Mouse (Mus musculus) ES-CJ7 (cell line): ENCODE results near the gene Slc25a53.
"Not testable (repeated sequence)": the region's sequence is repeated elsewhere in the genome, so short reads cannot be mapped to it uniquely, and the experiment has no call there.

Experiments
- DNase-seq: peaks from one replicate; pipeline ENCODE4 v3.0.0; 2011; ENCODE audit warnings: low read depth, low spot score

The Slc25a53 gene

DNA sequence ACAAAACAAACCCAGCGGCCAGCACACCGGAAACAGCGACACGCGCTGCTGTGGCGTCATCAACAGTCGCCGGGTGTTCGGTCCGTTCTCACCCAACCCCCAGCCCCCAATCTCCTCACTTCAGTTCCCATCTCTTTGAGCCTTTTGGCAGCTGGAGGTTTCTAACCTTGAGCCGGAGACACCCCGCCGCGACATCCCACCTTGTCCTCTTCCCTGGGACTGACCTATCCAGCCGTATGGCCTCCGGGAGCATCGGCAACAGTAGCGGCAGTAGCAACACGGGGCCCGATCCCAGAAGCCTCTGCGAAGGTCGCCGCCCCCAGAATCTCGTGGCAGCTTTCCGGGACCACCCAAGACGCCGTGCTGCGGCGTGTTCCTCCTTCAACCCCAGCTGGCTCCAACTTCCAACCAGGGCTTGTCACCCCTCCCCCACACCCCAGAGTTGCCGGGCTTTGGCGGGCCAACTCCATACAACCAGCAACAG is at the start of gene Slc25a53:
Gene Slc25a53, minus strand, starts transcription at position 303 of the 484 bp plus-strand sequence.
- peak; percentile 93 for DNase-seq

DNA sequence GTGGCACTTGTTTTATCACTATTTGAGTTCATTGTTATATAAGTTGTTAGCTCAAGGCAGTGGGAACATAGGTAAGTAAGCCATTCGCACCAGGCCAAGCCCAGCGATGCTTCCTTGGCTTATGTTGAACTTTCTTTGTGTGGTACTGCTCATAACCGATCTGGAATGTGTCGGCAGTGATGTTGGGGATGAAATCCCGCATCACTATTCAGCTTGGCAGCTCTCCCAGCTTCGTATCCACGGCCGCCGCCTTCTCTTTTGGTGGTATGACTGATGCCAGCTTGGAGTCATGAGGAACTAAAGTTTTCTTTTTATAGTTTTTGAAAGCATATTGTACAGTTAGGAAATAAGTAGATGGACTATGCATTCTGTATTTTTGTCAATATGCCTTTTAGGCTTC is 25.1 kb upstream of the Slc25a53 start:
- DNase-seq, result no peak

DNA sequence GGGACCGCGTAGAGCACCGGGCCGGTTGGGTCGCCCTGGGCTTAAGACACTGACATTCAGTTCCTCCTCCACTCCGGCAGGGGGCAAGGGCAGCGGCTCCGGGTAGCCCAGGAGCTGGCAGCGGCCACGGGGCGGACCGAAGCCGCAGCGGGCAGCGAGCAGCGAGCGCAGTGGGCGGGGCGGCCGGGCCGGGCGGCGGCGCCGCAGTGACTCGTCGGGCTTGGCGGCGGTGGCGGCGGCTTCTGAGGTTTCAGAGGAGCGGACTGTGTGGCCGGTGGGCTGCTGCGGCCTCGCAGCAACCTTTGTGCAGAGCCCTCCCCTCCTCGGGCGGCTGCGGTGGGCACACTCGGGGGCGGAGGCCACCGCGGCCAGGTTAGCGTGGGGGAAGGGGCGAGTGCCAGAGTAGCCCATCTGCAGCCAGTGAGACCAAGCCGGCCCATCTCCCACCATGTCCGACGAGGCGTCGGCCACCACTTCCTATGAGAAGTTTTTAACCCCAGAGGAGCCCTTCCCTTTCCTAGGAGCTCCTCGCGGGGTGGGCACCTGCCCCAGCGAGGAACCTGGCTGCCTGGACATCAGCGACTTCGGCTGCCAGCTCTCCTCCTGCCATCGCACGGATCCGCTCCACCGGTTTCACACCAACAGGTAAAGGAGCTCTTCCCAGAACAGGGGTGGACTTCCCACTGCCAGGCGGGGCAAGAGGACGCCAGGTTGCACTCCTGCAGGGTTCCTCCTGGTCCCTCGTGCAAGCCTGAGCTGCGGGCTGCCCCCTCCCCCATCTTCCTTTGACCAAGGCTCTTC is 11.5 kb upstream of the Slc25a53 start, which contains the start of gene Fam199x:
Gene Fam199x, plus strand, starts transcription at position 170 of the 801 bp plus-strand sequence.
- peak; percentile 65 for DNase-seq

- DNase-seq, result no peak
Measured at GRCm38 (mm10) chrX:137049060-137049424, 10.9 kb upstream of the Slc25a53 start.

- DNase-seq, result no peak
Measured at GRCm38 (mm10) chrX:137038502-137038901, 400 bp upstream of the Slc25a53 start.

- peak; percentile 71 for DNase-seq
Measured at GRCm38 (mm10) chrX:137037470-137037999, 567 bp downstream of the Slc25a53 start.

DNA sequence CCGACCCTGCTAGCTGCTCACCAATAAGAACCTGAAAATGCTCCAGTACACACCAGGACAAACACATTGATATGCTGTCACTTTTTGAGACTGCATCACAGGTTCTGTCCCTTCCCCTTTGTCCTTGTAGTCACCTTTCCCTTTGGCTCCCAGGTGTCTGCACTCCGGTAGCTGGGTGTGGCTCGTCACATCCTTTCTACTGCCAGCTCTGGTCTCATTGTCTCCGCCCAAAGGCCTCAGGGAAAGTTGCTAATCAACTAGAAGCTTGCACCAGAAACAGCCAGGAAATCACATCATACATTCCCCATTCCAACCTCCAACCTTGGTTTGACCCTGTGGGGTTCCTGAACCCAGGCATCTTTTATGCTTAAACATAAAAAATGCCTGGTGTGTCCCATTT is 3.8 kb downstream of the Slc25a53 start:
- DNase-seq, result peak; percentile 83

- DNase-seq, result no peak
Measured at GRCm38 (mm10) chrX:137031726-137032125, 6.4 kb downstream of the Slc25a53 start.

DNA sequence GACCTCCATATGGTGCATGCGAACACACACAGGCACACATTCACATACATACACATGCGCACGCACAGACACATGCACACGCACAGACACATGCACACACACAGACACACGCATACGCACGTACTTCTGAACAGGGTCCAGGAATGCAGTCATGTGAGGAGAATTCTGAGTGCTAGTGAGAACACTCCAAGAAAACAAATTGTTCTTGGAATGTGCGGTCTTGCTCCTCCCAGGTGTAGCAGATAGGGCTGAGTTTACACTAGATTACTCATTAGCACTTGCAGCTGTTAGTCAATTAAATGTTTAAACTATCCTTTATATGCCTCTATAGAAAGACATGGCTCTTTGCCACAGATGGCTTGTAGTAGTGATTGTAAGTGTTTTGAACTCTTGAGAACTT is 7.2 kb downstream of the Slc25a53 start:
- no peak for DNase-seq

GRCm38 (mm10) chrX:137019310-137019709 is 18.8 kb downstream of the Slc25a53 start:
- DNase-seq, result peak; percentile 68

DNA sequence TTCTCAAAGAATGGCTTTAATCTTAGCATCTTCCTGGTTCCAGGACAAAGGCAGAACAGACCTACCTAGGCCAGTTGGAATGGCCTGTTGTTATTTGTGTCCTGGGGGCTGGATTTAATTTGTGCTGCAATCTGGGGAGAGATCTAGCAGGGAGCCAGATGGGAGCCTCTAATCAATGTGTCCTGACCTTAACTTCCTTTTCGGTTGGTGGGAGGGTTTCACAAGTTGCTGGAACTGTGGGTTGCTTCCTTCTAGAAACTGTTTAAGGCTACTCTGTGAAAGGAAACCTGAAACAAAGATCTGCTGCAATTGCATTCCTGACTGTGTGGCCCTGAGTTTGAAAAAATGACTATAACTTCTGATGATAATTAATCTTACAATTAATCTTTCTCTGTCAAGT is 20.4 kb downstream of the Slc25a53 start:
- no peak for DNase-seq

DNA sequence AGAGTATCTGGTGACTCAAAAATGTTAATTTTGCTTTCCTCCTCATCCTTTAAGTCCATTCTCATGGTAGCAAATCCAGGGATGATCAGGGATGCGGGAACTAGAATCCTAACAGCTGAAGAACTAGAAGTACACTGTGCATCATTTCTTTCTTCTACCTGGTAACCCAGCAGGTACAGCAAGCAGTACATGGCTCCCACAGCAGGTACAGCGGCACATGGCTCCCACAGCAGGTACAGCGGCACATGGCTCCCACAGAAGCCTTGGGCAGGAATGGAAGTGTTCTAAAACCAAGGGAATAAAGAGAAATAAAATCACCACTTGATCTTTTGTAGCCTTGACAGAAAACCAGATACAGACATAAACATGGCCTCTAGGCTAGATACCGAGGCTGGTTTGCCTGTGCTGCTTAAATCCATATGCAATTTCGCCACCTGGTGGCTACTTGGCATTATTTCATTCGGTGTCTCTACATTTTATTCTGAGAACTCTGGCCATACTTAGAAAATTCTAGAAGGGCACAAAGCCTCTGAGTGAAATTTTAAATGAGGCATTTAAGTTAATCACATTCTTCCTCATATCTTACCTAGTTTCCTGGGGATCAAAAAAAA is 22.9 kb downstream of the Slc25a53 start:
- DNase-seq, result peak; percentile 58

GRCm38 (mm10) chrX:136996256-136996655 is 41.8 kb downstream of the Slc25a53 start:
- no peak for DNase-seq

DNA sequence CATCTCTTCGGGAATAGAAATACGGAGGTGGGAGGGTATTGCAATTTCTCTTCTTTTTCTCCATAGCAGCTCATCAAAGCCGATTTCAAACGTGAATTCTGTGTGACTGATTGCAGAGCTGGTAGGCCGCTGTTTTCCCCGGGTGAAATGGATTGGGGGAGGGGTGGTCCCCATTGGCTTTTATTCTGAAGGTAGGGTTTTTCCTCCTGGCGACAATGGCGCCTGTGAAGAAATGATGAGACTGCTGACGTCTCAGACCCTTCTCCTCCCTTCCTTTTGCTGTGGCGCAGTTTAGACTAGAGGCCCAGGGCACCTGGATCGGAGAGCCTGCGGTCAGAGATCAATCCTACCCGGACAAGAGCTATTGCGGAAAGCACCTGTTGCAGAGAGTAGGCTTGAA is 44.5 kb downstream of the Slc25a53 start:
- peak; percentile 4 for DNase-seq

DNA sequence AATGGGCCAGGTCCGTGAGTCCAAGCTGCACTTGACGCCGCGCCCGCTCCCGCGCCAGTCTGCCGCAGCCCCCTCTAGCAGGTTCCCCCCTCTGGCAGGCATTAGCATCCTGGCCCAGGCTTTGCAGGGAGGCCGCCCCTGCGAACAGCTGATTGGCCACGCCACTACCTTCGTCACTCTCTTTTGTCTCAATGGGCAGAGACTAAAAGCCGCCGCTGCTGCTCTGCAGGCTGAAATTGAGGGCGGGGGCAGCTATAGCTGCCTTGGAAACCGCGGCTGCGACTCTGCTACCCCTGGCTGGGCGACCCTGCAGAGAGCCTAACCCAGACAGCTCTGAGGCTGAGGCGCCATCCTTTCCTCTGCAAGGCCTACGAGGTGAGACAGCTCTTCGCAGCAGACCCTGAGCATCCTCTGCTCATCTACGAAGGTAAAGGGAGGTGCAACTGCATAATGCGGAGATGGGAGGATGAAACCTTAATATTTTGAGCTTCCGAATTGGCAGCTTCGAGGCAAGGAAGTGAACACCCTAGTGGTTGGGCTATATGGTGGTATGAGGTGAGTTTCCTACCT is 45.0 kb downstream of the Slc25a53 start, which contains the start of gene Zcchc18:
Gene Zcchc18, plus strand, starts transcription at position 178 of the 570 bp plus-strand sequence.
- peak; percentile 82 for DNase-seq

- DNase-seq, result no peak
Measured at GRCm38 (mm10) chrX:136992191-136992965, 45.7 kb downstream of the Slc25a53 start.

DNA sequence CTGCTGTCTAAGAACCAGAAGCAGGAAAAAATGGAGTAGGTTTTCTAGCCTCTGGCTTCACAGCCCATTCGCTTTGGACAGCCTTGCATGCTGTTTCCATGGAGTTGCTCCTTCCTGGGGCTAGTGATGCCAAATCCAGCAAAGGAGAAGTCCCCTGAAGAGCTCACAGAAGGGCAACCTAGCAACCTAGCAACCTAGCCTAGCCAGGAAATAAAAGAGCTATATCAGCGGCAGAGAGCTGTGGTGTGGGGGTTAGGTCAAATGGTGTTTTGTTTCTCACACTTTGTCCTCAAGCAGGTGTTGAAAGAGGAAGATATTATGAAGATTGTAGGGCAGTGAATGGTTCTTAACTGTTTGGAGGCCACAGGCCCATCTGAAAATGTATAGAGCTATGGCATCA is 46.8 kb downstream of the Slc25a53 start:
- DNase-seq, result no peak

DNA sequence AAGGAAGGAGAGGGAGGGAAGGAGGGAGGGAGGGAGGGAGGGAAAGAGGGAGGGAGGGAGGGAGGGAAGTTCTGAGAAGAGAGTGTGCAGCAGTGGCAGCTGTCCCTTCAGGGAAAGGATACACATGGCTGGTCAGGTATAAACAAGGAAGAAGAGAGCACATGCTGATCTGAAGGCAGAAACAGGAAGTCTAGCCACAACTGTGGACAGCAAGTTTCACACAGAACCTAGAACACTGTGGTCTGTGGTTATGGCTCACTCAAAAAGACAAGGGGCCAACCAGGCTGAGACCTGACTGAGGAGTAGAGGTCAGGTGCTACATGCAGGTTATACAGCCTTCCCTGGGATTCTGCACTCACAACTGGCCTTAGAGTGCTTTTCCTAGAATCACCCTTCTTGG is 52.1 kb downstream of the Slc25a53 start:
- DNase-seq, result no peak

GRCm38 (mm10) chrX:136978616-136979015 is 59.5 kb downstream of the Slc25a53 start:
- DNase-seq, result peak; percentile 13

DNA sequence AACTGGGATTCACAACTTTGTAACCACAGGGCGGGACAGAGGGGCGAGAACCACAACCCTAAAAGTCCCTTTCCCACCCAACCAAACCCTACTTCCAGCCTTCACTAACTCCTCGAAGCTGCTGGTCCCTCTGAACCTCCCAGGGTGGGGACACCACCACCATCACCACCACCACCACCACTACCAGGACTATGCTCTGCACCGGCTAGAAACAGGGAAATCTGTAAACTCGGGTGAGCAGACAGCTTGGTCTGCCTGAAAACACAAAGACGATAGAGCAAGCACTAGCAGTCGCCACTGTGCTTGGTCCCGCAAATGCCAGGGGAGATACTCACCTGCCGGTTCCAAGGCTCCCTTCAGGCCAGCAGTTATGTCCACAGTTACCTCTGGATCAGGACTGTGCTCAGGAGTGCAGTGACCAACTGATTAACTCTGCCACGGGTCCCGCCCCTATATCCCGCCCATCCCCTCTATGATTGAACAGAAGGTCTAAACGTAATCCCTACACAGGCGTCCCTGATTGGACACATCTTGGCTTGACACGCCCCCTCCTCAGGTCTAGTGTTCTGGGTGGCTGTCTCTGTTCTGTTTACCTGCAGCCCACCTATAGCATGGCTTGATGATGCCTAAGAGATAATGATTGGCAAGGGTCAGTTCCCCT is 61.5 kb downstream of the Slc25a53 start, which contains the start of the genes Tmsb15l and Tmsb15b1:
Gene Tmsb15l, minus strand, starts transcription at position 446 of the 661 bp plus-strand sequence.
Gene Tmsb15b1, minus strand, starts transcription at position 451 of the 661 bp plus-strand sequence.
- DNase-seq, result peak; percentile 84

DNA sequence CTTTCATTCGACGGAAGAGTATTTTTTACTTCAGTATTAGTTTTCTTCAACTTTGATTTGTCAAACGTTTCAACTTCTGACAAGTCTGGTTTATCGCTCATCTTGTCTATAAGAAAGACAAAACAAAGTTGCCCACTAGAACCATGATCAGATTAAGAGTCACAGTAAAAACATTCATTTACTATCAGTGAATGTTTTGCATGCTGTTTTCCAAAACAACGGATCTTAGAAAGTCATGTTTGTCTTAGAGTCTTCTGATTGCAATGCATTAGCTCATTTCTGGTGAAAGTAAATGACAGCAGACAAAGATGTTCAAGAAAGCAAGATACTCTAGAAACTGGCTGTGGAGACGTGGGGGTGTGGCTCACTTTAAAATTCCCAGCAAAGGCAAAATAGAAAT is 62.7 kb downstream of the Slc25a53 start, which contains the start of gene Tmsb15b2:
Gene Tmsb15b2, minus strand, starts transcription at position 101 of the 400 bp plus-strand sequence.
- not testable (repeated sequence) for DNase-seq
